Mouse (Mus musculus) thymus, adult 2 months (tissue): ENCODE results near the gene Immp2l. TPM values are rescaled to one million over a fixed set of nuclear protein-coding genes. Genes with fewer than 3 reads are reported as not detected.

Experiments
- DNase-seq: peaks from one replicate; pipeline ENCODE4 v3.0.0; 2021
- H3K27ac ChIP-seq: fragments of 200-500 bp; 2 replicates; pipeline ENCODE4 v1.5.1; 2012; ENCODE audit warnings: low read length, control low read depth; ENCODE audit not compliant: control insufficient read depth, insufficient read depth
- H3K27me3 ChIP-seq: fragments of 200-500 bp; 2 replicates; pipeline ENCODE4 v1.6.1; 2012; ENCODE audit warnings: mild to moderate bottlenecking, low read length, moderate library complexity, mixed read lengths; ENCODE audit not compliant: control insufficient read depth, insufficient read depth
- H3K36me3 ChIP-seq: fragments of 200-500 bp; 2 replicates; pipeline ENCODE4 v1.6.1; 2012; ENCODE audit warnings: mild to moderate bottlenecking, low read length, moderate library complexity; ENCODE audit not compliant: control insufficient read depth, insufficient read depth
- H3K4me1 ChIP-seq: fragments of 200-500 bp; replicated peaks from 2 replicates; pipeline ENCODE4 v1.6.1; 2012; ENCODE audit warnings: low read length; ENCODE audit not compliant: control insufficient read depth, insufficient read depth
- H3K4me3 ChIP-seq: fragments of 200-500 bp; 2 replicates; pipeline ENCODE4 v1.5.1; 2012; ENCODE audit warnings: mild to moderate bottlenecking, low read length, control low read depth, moderate library complexity; ENCODE audit not compliant: control insufficient read depth, insufficient read depth
- CTCF ChIP-seq: fragments of 200-500 bp; IDR thresholded peaks from 2 replicates; pipeline ENCODE4 v1.5.1; 2012; ENCODE audit warnings: mild to moderate bottlenecking, control low read depth, low read length, moderate library complexity, borderline replicate concordance; ENCODE audit not compliant: control insufficient read depth, poor library complexity, insufficient read depth; ENCODE audit errors: extremely low read depth
- POLR2A ChIP-seq: fragments of 200-500 bp; IDR thresholded peaks from 2 replicates; pipeline ENCODE4 v1.6.1; 2012; ENCODE audit warnings: mild to moderate bottlenecking, low read length, control low read depth, moderate library complexity; ENCODE audit not compliant: control insufficient read depth, poor library complexity, insufficient read depth; ENCODE audit errors: extremely low read depth
- WGBS: fragments of 180-500 bp; shearing (Covaris S2); methylation state at CpG from one replicate; pipeline ENCODE4 v1.1.7; 2018; 5-methylcytosine and 5-hydroxymethylcytosine counted together
- polyA plus RNA-seq: library from polyadenylated mRNA; depleted of rRNA; stranded (reverse); fragments of >200 nt; gene quantifications from 2 replicates; pipeline ENCODE4 v1.2.3, GENCODE M21; 2012

The Immp2l gene
- polyA plus RNA-seq, 1 experiment = 6.3 TPM

- Histone ChIP-seq H3K36me3 (no peaks in the 10 kb centered on the region), H3K4me3 (no peak overlapping the region), H3K4me1 (no peaks in the 10 kb centered on the region), H3K27ac (no peak overlapping the region), H3K27me3 (no peaks in the 10 kb centered on the region)
- no peak for DNase-seq
- no peak for TF ChIP-seq CTCF
- no peak for TF ChIP-seq POLR2A
- WGBS = 95% methylated on average over 12 of the region's 12 CpGs
These were observed 23.3 kb downstream of the Immp2l start for GRCm38 (mm10) chr12:41047085-41047766.

- H3K4me1 ChIP-seq = no peaks in the 10 kb centered on the region
- TF ChIP-seq POLR2A (no peak), CTCF (no peak)
- H3K36me3 ChIP-seq = no peaks in the 10 kb centered on the region
- WGBS = 97% methylated on average over 5 of the region's 5 CpGs
- no peak overlapping the region for H3K4me3 ChIP-seq
- no peak for DNase-seq
- no peaks in the 10 kb centered on the region for H3K27me3 ChIP-seq
- no peak overlapping the region for H3K27ac ChIP-seq
These were observed 27.1 kb downstream of the Immp2l start for GRCm38 (mm10) chr12:41050945-41051344.

- no peak for DNase-seq
- no peak for TF ChIP-seq CTCF
- no peak for TF ChIP-seq POLR2A
- H3K4me1 ChIP-seq = no peaks in the 10 kb centered on the region
- 91% methylated on average over 3 of the region's 3 CpGs for WGBS
- no peaks in the 10 kb centered on the region for H3K36me3 ChIP-seq
- H3K27me3 ChIP-seq = no peaks in the 10 kb centered on the region
- no peak overlapping the region for H3K27ac ChIP-seq
- H3K4me3 ChIP-seq = no peak overlapping the region
These were observed 29.0 kb downstream of the Immp2l start for GRCm38 (mm10) chr12:41052897-41053296.

- DNase-seq = no peak
- Histone ChIP-seq H3K4me1 (no peaks in the 10 kb centered on the region), H3K36me3 (no peaks in the 10 kb centered on the region), H3K4me3 (no peak overlapping the region), H3K27ac (no peak overlapping the region), H3K27me3 (no peaks in the 10 kb centered on the region)
- WGBS = 96% methylated on average over 11 of the region's 11 CpGs
- TF ChIP-seq CTCF (no peak), POLR2A (no peak)
These were observed 30.3 kb downstream of the Immp2l start for GRCm38 (mm10) chr12:41054006-41054791.

- H3K4me3 ChIP-seq = no peak overlapping the region
- no peaks in the 10 kb centered on the region for H3K27me3 ChIP-seq
- H3K36me3 ChIP-seq = no peaks in the 10 kb centered on the region
- H3K27ac ChIP-seq = no peak overlapping the region
- DNase-seq = no peak
- H3K4me1 ChIP-seq = no peaks in the 10 kb centered on the region
- TF ChIP-seq CTCF (no peak), POLR2A (no peak)
These were observed 32.1 kb downstream of the Immp2l start for GRCm38 (mm10) chr12:41055941-41056340.

- no peak overlapping the region for H3K4me3 ChIP-seq
- H3K27me3 ChIP-seq = no peaks in the 10 kb centered on the region
- H3K27ac ChIP-seq = no peak overlapping the region
- WGBS = 90% methylated on average over 3 of the region's 3 CpGs
- H3K36me3 ChIP-seq = no peaks in the 10 kb centered on the region
- DNase-seq = no peak
- TF ChIP-seq CTCF (no peak), POLR2A (no peak)
- H3K4me1 ChIP-seq = no peaks in the 10 kb centered on the region
These were observed 39.4 kb downstream of the Immp2l start for GRCm38 (mm10) chr12:41063281-41063680.

- 95% methylated on average over 1 of the region's 1 CpGs for WGBS
- no peaks in the 10 kb centered on the region for H3K27me3 ChIP-seq
- DNase-seq = no peak
These were observed 58.0 kb downstream of the Immp2l start for GRCm38 (mm10) chr12:41081843-41082242.

More at GRCm38 (mm10) chr12:41081843-41082242, 58.0 kb downstream of the Immp2l start:
- Histone ChIP-seq H3K36me3 (no peaks in the 10 kb centered on the region), H3K4me3 (no peak overlapping the region), H3K27ac (no peak overlapping the region), H3K4me1 (no peaks in the 10 kb centered on the region; the same call in 1 of the 2 replicates)
- TF ChIP-seq CTCF (no peak), POLR2A (no peak)
